Mouse (Mus musculus) layer of hippocampus, postnatal 25 days (tissue): ENCODE results near the gene Pdia6. TPM values are rescaled to one million over a fixed set of nuclear protein-coding genes. Genes with fewer than 3 reads are reported as not detected.

Experiments
- DNase-seq, 2 experiments: peaks; one replicate each; pipeline ENCODE4 v3.0.0; 2022; ENCODE audit warnings: mixed read lengths in 2 of 2, low spot score in 1 of 2; ENCODE audit errors: extremely low spot score in 1 of 2
- total RNA-seq, 2 experiments: library from RNA; stranded (reverse); gene quantifications; 2 replicates each; pipeline ENCODE4 v1.2.3; 2021

The Pdia6 gene
- 100 to 1,000 TPM; 118 to 148 TPM for total RNA-seq

- peak; percentile 81 to 85 for DNase-seq
Measured at GRCm38 (mm10) chr12:17265971-17266672, at the start of gene Pdia6. TSS of gene Pdia6 (plus strand) at chr12:17266545.

GRCm38 (mm10) chr12:17218390-17218789 lies 48.0 kb upstream of the Pdia6 start:
- DNase-seq: no peak

GRCm38 (mm10) chr12:17219107-17219506 lies 47.2 kb upstream of the Pdia6 start:
- no peak for DNase-seq

GRCm38 (mm10) chr12:17220631-17221030 lies 45.7 kb upstream of the Pdia6 start:
- DNase-seq: no peak

GRCm38 (mm10) chr12:17221891-17222428 lies 44.4 kb upstream of the Pdia6 start:
- no peak for DNase-seq

- DNase-seq: no peak
Measured at GRCm38 (mm10) chr12:17223050-17223449, 43.3 kb upstream of the Pdia6 start.

- no peak for DNase-seq
Measured at GRCm38 (mm10) chr12:17225012-17225411, 41.3 kb upstream of the Pdia6 start.

- DNase-seq: no peak
Measured at GRCm38 (mm10) chr12:17227903-17228302, 38.4 kb upstream of the Pdia6 start.

GRCm38 (mm10) chr12:17230581-17230980 lies 35.8 kb upstream of the Pdia6 start:
- no peak for DNase-seq

- no peak for DNase-seq
Measured at GRCm38 (mm10) chr12:17231513-17231912, 34.8 kb upstream of the Pdia6 start.

- DNase-seq: no peak
Measured at GRCm38 (mm10) chr12:17235535-17236313, 30.6 kb upstream of the Pdia6 start.

- no peak for DNase-seq
Measured at GRCm38 (mm10) chr12:17238588-17239427, 27.5 kb upstream of the Pdia6 start.

GRCm38 (mm10) chr12:17239428-17239688 lies 27.0 kb upstream of the Pdia6 start:
- DNase-seq: no peak

GRCm38 (mm10) chr12:17241016-17241415 lies 25.3 kb upstream of the Pdia6 start:
- no peak for DNase-seq

- DNase-seq: no peak
Measured at GRCm38 (mm10) chr12:17241614-17242013, 24.7 kb upstream of the Pdia6 start.

- no peak for DNase-seq
Measured at GRCm38 (mm10) chr12:17242041-17242440, 24.3 kb upstream of the Pdia6 start.

GRCm38 (mm10) chr12:17250962-17251361 lies 15.4 kb upstream of the Pdia6 start:
- no peak for DNase-seq

GRCm38 (mm10) chr12:17253069-17253468 lies 13.3 kb upstream of the Pdia6 start:
- peak in 1 of 2 experiments; percentile 77 for DNase-seq

- DNase-seq: no peak
Measured at GRCm38 (mm10) chr12:17255602-17256001, 10.7 kb upstream of the Pdia6 start.

- DNase-seq: peak in 1 of 2 experiments; percentile 59
Measured at GRCm38 (mm10) chr12:17256905-17257304, 9.4 kb upstream of the Pdia6 start.

- DNase-seq: no peak
Measured at GRCm38 (mm10) chr12:17258431-17258830, 7.9 kb upstream of the Pdia6 start.
